Mouse (Mus musculus): ENCODE data around the gene Carnmt1.

- TF ChIP-seq POLR2A (IDR thresholded peaks at IDR 0.05; ENCODE audit: insufficient read depth, low read depth, low read length) = no peak
- TF ChIP-seq CTCF (IDR thresholded peaks at IDR 0.05; ENCODE audit: insufficient read depth, low read depth, low read length) = no peak
Measured at GRCm38 (mm10) chr19:18641001-18641400, 29.6 kb upstream of the Carnmt1 start.
